Mouse (Mus musculus) lung, embryonic 16.5 days (tissue): ENCODE results near the gene Olfr325. TPM values are rescaled to one million over a fixed set of nuclear protein-coding genes. Genes with fewer than 3 reads are reported as not detected.

ENCODE experiments used
- ATAC-seq: fragments of 200-750 bp; cut with Nextera tagmentation; 2 replicates; pipeline ENCODE4 v1.8.0; 2017; ENCODE audit warnings: low read depth, mild to moderate bottlenecking, moderate library complexity
- H3K27ac ChIP-seq: fragments of 300-500 bp; sonication (generic); 2 replicates; pipeline ENCODE4 v1.5.1; 2014; ENCODE audit warnings: mild to moderate bottlenecking, control low read depth, low read length
- H3K27me3 ChIP-seq: fragments of 300-500 bp; sonication (generic); 2 replicates; pipeline ENCODE4 v1.6.1; 2014; ENCODE audit warnings: low read depth, low read length, mixed read lengths; ENCODE audit not compliant: control insufficient read depth, insufficient read depth
- H3K36me3 ChIP-seq: fragments of 300-500 bp; sonication (generic); 2 replicates; pipeline ENCODE4 v1.6.1; 2014; ENCODE audit warnings: low read length; ENCODE audit not compliant: control insufficient read depth, insufficient read depth
- H3K4me1 ChIP-seq: fragments of 300-500 bp; sonication (generic); replicated peaks from 2 replicates; pipeline ENCODE4 v1.6.1; 2014; ENCODE audit warnings: low read length, mixed read lengths; ENCODE audit not compliant: control insufficient read depth, insufficient read depth
- H3K4me2 ChIP-seq: fragments of 300-500 bp; sonication (generic); 2 replicates; pipeline ENCODE4 v1.6.1; 2014; ENCODE audit warnings: low read depth, low read length, control low read depth
- H3K4me3 ChIP-seq: fragments of 300-500 bp; sonication (generic); 2 replicates; pipeline ENCODE4 v1.5.1; 2014; ENCODE audit warnings: mild to moderate bottlenecking, low read length, control low read depth
- H3K9ac ChIP-seq: fragments of 300-500 bp; sonication (generic); 2 replicates; pipeline ENCODE4 v1.6.1; 2014; ENCODE audit warnings: low read length, control low read depth
- H3K9me3 ChIP-seq: fragments of 300-500 bp; sonication (generic); 2 replicates; pipeline ENCODE4 v1.6.1; 2016; ENCODE audit warnings: low read length; ENCODE audit not compliant: control insufficient read depth
- WGBS: fragments of 180-500 bp; shearing (Covaris S2); extraction: QIAGEN DNeasy Blood & Tissue Kit; methylation state at CpG from one replicate; pipeline ENCODE4 v1.1.7; 2014; 5-methylcytosine and 5-hydroxymethylcytosine counted together
- polyA plus RNA-seq: library from polyadenylated mRNA; unstranded; fragments of >200 nt; fragmentation: Nextera tagmentation; extraction: Ambion mirVana; gene quantifications from 2 replicates; pipeline ENCODE4 v1.2.1, GENCODE M21; 2015

Olfr325 gene
- polyA plus RNA-seq, 1 experiment from 2014 or later = not detected

DNA sequence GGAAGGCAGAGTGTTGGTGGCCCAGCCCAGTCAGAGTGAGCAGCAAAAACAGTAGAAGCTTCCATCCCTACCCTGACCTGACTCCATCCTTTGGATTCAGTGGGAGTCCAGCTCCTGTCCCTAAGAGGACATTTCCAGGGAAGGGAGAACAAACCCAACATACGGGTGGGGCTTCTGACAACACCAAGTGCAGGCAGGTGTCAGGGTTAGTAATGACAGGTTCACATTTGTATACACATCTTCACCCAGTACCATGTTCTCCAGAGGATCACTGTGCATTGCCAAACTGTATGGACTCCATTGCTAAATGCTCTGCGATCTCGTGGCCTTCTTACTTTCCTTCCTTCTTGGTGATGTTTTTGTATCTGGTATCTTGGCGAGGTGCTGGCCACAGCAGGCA, 38.4 kb downstream of the Olfr325 start, which contains the start of gene 2210407C18Rik:
2210407C18Rik (minus strand) TSS at position 101 of the 400 bp plus-strand sequence.
- no peak for ATAC-seq
- WGBS = 86% methylated on average over 4 of the region's 4 CpGs
- H3K27me3 ChIP-seq = no peaks in the 10 kb centered on the region
- H3K4me2 ChIP-seq = no peak within 1 kb of the TSS
- H3K4me1 ChIP-seq = no peaks in the 10 kb centered on the region
- no peak within 1 kb of the TSS for H3K9ac ChIP-seq
- H3K36me3 ChIP-seq = no peaks in the 10 kb centered on the region
- H3K27ac ChIP-seq = no peak within 1 kb of the TSS
- H3K4me3 ChIP-seq = no peak within 1 kb of the TSS
- H3K9me3 ChIP-seq = no peaks in the 10 kb centered on the region

DNA sequence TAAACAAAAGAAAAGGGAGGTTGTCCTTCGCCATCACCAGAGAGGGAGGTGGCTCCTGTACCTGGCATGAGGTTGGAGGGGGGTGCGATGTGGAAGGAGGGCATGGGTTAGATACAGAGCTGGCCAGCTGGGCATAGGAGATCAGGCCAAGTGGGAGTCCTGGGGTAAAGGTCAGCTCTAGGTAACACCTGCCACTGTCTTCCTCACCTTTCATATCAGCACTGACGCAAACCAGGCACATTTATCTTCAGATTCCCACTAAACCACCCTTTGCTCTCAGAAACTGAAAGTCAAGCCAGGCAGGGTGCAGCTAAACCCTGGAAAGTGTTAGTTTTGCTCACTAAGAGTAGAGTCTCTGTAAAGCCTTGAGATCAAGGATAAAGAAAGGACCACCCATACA, 40.8 kb downstream of the Olfr325 start:
- Histone ChIP-seq H3K4me1 (no peaks in the 10 kb centered on the region), H3K27me3 (no peaks in the 10 kb centered on the region), H3K9me3 (no peaks in the 10 kb centered on the region), H3K4me3 (no peak overlapping the region), H3K4me2 (no peak overlapping the region), H3K27ac (no peak overlapping the region), H3K9ac (no peak overlapping the region), H3K36me3 (no peaks in the 10 kb centered on the region)
- no peak for ATAC-seq
- 43% methylated on average over 3 of the region's 3 CpGs for WGBS

DNA sequence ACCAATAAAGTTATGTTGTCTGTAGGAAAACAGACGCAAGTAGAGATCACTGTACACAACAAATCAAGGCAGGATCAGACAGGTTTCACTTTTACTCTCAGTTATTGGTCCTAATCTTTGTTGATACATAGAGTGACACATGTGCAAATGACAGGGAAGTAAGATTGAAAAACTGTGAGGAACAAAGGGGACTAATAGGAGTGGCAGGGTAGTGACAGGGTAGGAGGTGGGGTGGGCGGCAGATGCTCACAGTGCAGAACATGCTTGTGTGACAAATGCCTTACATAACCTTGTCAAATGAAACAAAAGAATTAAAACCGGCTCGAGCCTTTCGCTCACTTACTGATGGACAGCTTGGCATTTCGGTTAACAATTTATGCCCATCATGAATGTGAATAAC, 41.3 kb downstream of the Olfr325 start:
- 64% methylated on average over 6 of the region's 6 CpGs for WGBS
- H3K27ac ChIP-seq = no peak overlapping the region
- no peaks in the 10 kb centered on the region for H3K4me1 ChIP-seq
- no peaks in the 10 kb centered on the region for H3K36me3 ChIP-seq
- no peak for ATAC-seq
- no peaks in the 10 kb centered on the region for H3K9me3 ChIP-seq
- H3K4me2 ChIP-seq = no peak overlapping the region
- no peak overlapping the region for H3K4me3 ChIP-seq
- no peak overlapping the region for H3K9ac ChIP-seq
- no peaks in the 10 kb centered on the region for H3K27me3 ChIP-seq

DNA sequence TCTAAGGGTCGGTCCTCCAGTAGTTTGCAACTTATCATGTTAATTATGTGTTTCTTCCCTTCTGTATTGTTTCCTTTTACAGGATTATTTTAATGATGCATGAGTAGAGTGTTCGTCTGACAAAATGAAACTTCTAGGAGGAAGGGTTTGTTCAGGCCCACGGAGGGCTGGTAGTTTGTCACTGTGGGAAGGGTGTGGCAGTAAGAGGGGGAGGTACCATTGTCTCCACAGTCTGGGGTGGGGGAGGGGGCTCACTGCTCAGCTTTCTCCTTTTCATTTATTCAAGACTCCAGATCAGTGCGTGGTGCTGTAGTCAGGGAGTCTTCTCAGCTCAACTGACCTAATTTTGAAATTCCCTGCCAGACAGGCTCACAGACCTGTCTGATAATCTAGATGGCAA, 48.6 kb downstream of the Olfr325 start:
- WGBS = 46% methylated on average over 4 of the region's 4 CpGs
- no peak overlapping the region for H3K9ac ChIP-seq
- no peak for ATAC-seq

DNA sequence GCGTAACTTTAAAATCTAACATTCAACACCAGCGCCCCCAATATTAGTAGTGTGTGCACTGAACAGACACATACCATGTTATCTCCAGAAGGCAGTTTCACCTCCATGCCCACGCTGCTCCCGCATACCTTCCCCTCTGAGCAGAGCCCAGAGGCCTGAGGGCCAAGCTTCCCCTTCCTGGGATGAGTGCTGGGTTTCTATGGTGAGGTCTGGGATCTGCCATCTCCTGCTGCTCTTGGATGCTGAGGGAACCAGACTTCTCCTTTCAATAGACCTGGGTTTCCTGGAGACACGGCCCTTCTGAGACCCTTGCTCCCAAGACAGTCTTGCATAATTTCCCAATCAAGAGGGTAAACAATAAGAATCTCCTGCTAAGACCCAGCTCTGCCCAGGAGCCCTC, 52.9 kb downstream of the Olfr325 start, which contains the start of gene Olfr323:
Olfr323 (minus strand) TSS at position 101 of the 400 bp plus-strand sequence.
- no peak within 1 kb of the TSS for H3K27ac ChIP-seq
- no peaks in the 10 kb centered on the region for H3K27me3 ChIP-seq
- 68% methylated on average over 5 of the region's 5 CpGs for WGBS
- H3K9me3 ChIP-seq = no peaks in the 10 kb centered on the region
- ATAC-seq = no peak
- H3K36me3 ChIP-seq = no peaks in the 10 kb centered on the region
- no peak within 1 kb of the TSS for H3K4me3 ChIP-seq
- H3K9ac ChIP-seq = no peak within 1 kb of the TSS
- H3K4me2 ChIP-seq = no peak within 1 kb of the TSS
- H3K4me1 ChIP-seq = no peaks in the 10 kb centered on the region

More for the DNA sequence above, 48.6 kb downstream of the Olfr325 start:
- Histone ChIP-seq H3K27me3 (no peaks in the 10 kb centered on the region), H3K27ac (no peak overlapping the region), H3K4me2 (no peak overlapping the region), H3K9me3 (no peaks in the 10 kb centered on the region), H3K4me1 (no peaks in the 10 kb centered on the region), H3K36me3 (no peaks in the 10 kb centered on the region), H3K4me3 (no peak overlapping the region)

Other genes starting within 250 kb of the Olfr325 start
- 35.4 and 37.6 TPM in 2 replicates for gene Zfp672, start 247.4 kb upstream of the Olfr325 start, polyA plus RNA-seq
- 35.1 and 36.9 TPM in 2 replicates for gene Sh3bp5l, start 247.0 kb upstream of the Olfr325 start, polyA plus RNA-seq
- 0.33 TPM in 1 of 2 replicates, not detected in the other for gene Lypd8, start 198.7 kb upstream of the Olfr325 start, polyA plus RNA-seq
- not detected in 2 replicates for gene 1810065E05Rik, start 156.6 kb upstream of the Olfr325 start, polyA plus RNA-seq
- gene Gm12253, start 145.2 kb upstream of the Olfr325 start, polyA plus RNA-seq = not detected in 2 replicates
- gene Lypd9, start 124.8 kb upstream of the Olfr325 start, polyA plus RNA-seq = not detected in 2 replicates
- not detected in 2 replicates for gene Olfr30, start 115.5 kb upstream of the Olfr325 start, polyA plus RNA-seq
- gene Olfr332, start 85.2 kb upstream of the Olfr325 start, polyA plus RNA-seq = 0.14 and 0.19 TPM in 2 replicates
- not detected in 2 replicates for gene Olfr331, start 75.2 kb upstream of the Olfr325 start, polyA plus RNA-seq
- gene Olfr330, start 42.9 kb upstream of the Olfr325 start, polyA plus RNA-seq = not detected in 2 replicates
- gene Olfr329-ps, start 31.3 kb upstream of the Olfr325 start, polyA plus RNA-seq = not detected in 2 replicates
- gene Olfr328, start 22.1 kb upstream of the Olfr325 start, polyA plus RNA-seq = 0.05 TPM in 1 of 2 replicates, not detected in the other
- not detected in 2 replicates for gene Olfr224, start 7.2 kb upstream of the Olfr325 start, polyA plus RNA-seq
- not detected in 2 replicates for gene Olfr324, start 17.4 kb downstream of the Olfr325 start, polyA plus RNA-seq
- not detected in 2 replicates for gene 2210407C18Rik, start 38.3 kb downstream of the Olfr325 start, polyA plus RNA-seq
- gene Olfr323, start 52.8 kb downstream of the Olfr325 start, polyA plus RNA-seq = not detected in 2 replicates
- gene Trim58, start 62.7 kb downstream of the Olfr325 start, polyA plus RNA-seq = 0.09 and 0.19 TPM in 2 replicates
- not detected in 2 replicates for gene Olfr322, start 81.1 kb downstream of the Olfr325 start, polyA plus RNA-seq
- gene Olfr320, start 103.4 kb downstream of the Olfr325 start, polyA plus RNA-seq = not detected in 2 replicates
- gene Olfr319, start 121.4 kb downstream of the Olfr325 start, polyA plus RNA-seq = not detected in 2 replicates
- not detected in 2 replicates for gene Olfr318, start 146.3 kb downstream of the Olfr325 start, polyA plus RNA-seq
- not detected in 2 replicates for gene Olfr317, start 161.5 kb downstream of the Olfr325 start, polyA plus RNA-seq
- not detected in 2 replicates for gene Olfr316, start 175.0 kb downstream of the Olfr325 start, polyA plus RNA-seq
- gene Olfr315, start 195.5 kb downstream of the Olfr325 start, polyA plus RNA-seq = not detected in 2 replicates
- gene Olfr314, start 205.2 kb downstream of the Olfr325 start, polyA plus RNA-seq = not detected in 2 replicates
- 11.9 and 15.8 TPM in 2 replicates for gene Fam183b, start 224.2 kb downstream of the Olfr325 start, polyA plus RNA-seq
- gene Olfr313, start 237.3 kb downstream of the Olfr325 start, polyA plus RNA-seq = not detected in 2 replicates